Mouse (Mus musculus): ENCODE measurements around the gene Wscd2. TPM values are rescaled to one million over a fixed set of nuclear protein-coding genes. Genes with fewer than 3 reads are reported as not detected.

Gene Wscd2
- total RNA-seq, 2 experiments from 2014 or later: 4.4 to 8.5 TPM

DNA sequence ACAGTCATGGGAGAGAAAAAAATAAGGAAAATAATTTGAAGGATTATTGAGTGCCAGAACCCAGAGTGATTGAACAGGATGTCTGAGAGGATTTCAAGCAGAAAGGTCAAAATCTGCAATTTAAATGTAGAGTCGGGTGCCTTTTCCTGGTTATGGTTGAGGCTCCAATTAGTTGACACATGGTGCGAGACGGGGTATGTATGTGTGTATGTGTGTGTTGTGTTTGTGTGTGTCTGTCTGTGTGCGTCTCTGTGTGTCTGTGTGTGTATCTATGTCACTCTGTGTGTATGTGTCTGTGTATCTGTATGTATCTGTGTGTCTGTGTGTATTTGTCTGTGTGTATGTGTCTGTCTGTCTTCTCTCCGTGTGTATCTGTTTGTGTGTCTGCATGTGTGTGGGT lies 11.1 kb upstream of the Wscd2 start:
- no peak for DNase-seq (ENCODE audit: low spot score in 2 of 2)

GRCm38 (mm10) chr5:113480451-113480850 lies 9.7 kb upstream of the Wscd2 start:
- no peak for DNase-seq (ENCODE audit: low spot score in 2 of 2)

DNA sequence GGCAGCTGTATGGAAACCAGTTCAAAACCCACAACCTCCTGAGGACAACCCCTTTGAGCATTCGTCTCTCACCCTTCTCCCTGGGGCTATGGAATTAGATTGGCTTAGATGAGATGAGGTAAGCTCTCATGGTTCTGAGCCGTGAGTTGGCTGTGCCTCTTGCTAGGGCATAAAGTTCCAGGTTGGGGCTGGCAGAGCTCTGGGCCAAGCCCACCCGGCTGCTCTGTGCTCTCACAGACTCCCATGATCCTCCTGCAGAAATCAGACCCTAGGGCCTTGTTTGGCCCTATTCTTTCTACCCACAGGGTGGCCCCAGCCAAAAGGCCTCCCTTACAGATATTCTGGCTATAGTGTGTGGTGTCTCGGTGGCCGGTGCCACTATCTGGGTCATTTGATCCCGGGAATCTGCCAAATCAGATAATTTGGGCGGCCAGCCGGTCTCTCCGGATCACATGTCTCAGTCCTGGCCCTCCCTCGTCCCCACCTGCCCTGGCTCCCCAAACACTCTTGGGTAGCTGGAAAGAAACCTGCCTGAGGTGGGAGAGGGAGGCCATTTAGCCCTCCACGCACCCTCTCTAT lies 4.5 kb upstream of the Wscd2 start:
- DNase-seq (ENCODE audit: low spot score in 2 of 2): no peak

DNA sequence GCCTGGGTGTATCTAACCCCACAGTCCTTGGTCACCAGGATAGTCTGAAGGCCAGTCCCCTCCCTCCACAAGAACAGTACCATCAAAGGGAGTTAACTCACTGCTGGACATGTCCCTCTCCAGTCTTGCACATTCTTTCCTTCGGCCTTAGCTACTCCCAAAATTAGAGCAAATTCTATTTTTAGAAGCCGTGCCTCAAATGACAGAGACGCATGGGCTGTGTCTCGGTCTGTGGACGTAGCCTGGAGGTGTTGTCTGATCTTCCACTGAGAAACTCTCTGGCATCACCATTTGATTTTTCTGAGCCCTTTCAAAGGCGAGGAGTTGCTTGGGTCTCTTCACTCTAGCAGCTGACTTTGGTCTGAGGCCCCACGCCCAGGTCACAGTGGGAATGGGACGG lies 2.3 kb upstream of the Wscd2 start:
- no peak for DNase-seq (ENCODE audit: low spot score in 2 of 2)

DNA sequence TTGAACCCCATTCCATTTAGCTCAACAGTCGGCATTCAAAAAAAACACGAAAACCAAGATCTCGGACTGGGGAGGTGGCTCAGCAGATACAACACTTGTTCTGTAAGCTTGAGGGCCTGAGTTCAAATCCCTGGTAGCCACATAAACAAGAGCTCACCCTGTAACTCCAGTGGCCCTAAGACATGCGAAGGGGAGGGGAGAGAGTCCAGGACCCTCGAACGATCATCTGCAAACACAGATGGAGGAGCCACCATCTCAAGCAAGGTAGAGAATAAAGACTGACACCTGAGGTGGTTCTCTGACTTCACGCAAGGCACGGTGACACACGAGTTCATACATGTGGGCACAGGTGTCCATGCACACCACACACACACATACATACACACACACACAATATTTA lies 516 bp upstream of the Wscd2 start:
- no peak for DNase-seq (ENCODE audit: low spot score in 2 of 2)

DNA sequence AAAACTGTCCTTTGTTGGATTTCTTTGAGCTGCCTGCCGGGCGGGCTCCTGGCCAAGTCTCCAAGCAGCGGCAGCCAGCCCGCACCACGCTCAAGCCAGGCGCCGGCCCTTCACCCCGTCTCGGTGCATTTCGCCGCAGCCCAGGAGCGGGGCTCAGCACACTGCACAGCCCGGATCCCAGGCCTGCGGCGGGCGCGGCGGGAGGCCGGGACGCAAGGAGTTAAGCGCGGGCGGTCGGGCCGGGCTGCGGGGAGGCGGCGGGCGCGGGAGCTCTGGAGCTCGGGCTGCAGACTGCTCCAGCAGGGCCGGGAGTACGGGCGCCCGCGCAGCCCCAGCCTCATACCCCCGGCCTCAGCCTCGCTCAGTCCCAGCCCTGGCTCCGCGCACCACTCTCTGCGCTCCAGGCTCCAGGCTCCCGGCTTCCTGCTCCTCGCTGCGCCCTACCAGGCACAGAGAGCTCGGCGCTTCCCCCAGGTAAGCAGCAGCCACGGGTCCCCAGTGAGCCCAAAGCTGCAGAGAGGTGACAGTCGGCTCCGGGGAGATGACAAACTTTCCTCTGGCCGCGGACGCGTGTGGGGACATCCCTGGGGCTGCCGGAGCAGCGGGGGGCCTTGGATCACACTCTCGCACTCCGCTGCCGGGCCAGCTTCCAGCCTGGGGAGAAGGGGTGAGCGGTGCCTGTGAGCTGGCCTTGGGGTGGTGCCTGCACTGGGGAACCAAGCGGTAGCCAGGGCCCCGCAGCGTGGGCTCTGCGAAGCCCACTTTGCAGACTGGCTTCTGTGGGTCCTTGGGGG lies 531 bp downstream of the Wscd2 start:
- DNase-seq (ENCODE audit: low spot score in 2 of 2): peak; percentile 4 to 38

- DNase-seq (ENCODE audit: low spot score in 2 of 2): no peak
Measured at GRCm38 (mm10) chr5:113491552-113491951, 1.4 kb downstream of the Wscd2 start.

GRCm38 (mm10) chr5:113491988-113492387 lies 1.9 kb downstream of the Wscd2 start:
- DNase-seq (ENCODE audit: low spot score in 2 of 2): no peak

- no peak for DNase-seq (ENCODE audit: low spot score in 2 of 2)
Measured at GRCm38 (mm10) chr5:113492417-113493035, 2.4 kb downstream of the Wscd2 start.

DNA sequence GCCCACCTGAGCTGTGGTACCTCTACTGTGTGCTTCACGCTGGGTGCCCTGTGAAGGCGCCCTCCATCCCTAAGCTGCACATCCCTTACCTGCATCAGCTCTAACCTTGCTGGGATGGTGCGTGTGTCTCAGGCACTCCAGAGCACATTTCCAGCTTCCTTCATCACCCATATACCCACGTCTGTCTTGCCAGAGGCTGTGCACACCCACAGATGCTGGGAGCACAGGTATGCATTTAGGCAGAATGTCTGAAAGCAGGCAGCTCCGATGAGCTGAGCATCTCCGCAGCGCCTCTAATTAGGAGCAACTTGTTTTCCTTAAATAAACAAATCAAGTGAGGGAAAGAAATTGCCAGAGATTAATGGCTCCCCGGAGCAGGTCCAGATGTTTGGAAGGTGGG lies 3.9 kb downstream of the Wscd2 start:
- DNase-seq (ENCODE audit: low spot score in 2 of 2): no peak

GRCm38 (mm10) chr5:113496926-113497325 lies 6.8 kb downstream of the Wscd2 start:
- no peak for DNase-seq (ENCODE audit: low spot score in 2 of 2)

DNA sequence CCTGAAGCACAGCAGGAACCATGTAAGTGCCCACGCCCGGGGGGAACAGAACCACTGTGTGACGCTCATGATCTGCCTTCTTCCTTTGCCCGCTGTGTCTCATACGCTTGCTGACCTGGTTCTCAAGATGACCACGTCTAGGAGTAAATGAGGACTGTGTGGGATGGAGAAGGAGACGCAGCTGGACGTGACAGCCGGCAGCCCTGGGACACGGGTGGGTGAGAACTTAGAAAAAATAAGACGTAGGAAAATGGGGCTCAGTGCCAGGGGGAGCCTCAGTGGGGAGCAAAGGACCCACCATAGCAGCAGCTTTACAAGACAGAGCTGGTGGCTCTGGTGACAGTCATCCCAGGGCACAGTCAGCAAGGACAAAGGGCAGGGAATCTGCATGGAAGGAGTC lies 9.3 kb downstream of the Wscd2 start:
- no peak for DNase-seq (ENCODE audit: low spot score in 2 of 2)

DNA sequence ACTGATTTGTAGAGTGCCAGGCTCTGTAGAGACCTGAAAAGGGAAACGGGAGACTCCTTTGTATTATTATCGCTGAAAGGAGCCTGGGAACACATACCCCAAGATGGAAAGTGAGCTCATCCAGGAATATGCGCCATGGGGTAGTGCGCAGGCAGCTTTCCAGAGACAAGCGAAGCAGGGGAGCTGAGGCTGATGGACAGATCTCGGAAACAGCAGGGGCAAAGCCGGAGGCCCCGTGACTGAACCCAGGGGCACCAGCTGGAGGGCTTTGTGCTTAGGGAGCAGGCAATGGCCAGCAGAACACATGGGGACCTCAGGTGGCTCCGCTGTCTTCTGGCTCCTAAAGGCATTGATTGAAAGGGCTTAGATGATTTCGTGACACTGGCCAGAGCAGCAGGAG lies 13.1 kb downstream of the Wscd2 start:
- DNase-seq (ENCODE audit: low spot score in 2 of 2): no peak

GRCm38 (mm10) chr5:113504654-113505053 lies 14.5 kb downstream of the Wscd2 start:
- DNase-seq (ENCODE audit: low spot score in 2 of 2): no peak

DNA sequence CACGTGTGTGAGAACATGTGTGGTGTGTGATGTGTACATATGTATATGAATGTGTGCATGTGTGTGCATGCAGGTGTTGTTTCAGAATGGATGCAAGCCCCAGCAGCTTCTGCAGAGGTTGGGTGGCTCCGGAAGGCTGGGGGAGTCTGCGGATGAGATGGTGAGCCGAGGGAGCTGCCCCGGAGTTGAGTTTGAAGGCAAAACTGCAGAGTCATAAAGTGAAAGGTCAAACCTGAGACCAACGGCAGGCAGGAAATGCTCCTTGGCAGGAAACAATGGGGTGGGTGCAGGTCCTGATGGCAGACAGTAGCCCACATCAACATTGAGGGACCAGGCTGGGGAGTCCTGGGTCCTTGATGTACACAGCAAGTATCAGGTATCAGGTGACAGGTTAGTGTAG lies 15.9 kb downstream of the Wscd2 start:
- DNase-seq (ENCODE audit: low spot score in 2 of 2): no peak

DNA sequence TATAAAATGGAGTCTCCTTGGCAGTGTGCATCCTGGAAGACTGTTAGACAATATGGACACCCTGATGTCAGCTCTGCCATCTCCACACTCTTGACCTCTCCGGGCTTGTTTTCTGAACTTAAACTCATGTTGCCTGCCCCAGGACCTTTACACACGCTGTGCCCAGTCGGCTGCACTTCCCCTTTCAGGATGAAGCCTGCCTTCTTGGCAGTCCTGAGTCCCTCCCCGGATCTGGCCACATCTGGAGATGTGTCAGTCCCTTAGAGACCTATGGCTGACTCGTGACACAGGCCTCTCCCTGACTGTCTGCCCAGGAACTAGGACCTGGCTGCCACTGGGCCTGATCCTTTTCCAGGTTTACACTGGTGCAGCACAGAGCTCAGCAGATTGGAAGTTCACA lies 16.6 kb downstream of the Wscd2 start:
- DNase-seq (ENCODE audit: low spot score in 2 of 2): no peak

DNA sequence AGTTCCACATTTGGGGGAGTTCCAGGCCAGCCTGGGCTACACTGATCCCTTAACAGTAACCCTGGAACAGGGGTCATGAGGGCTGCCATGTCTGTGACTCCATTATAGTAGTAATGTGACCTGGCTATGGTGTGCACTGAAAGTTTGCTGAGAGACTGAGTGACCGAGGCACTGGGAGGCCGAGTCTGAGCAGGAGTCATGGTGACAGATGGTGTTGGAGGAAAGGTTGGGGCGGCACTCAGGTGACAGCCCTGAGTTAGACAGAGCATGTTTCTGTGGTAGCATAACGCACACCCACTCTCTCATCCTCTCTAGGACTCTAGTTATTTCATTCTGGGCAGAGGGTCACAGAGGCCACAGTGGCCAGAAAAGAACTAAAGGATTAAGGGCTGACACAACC lies 19.0 kb downstream of the Wscd2 start:
- no peak for DNase-seq (ENCODE audit: low spot score in 2 of 2)

- no peak for DNase-seq (ENCODE audit: low spot score in 2 of 2)
Measured at GRCm38 (mm10) chr5:113513640-113514039, 23.5 kb downstream of the Wscd2 start.

- no peak for DNase-seq (ENCODE audit: low spot score in 2 of 2)
Measured at GRCm38 (mm10) chr5:113514062-113514461, 23.9 kb downstream of the Wscd2 start.

GRCm38 (mm10) chr5:113516119-113516872 lies 26.2 kb downstream of the Wscd2 start:
- no peak for DNase-seq (ENCODE audit: low spot score in 2 of 2)

GRCm38 (mm10) chr5:113516873-113517336 lies 26.8 kb downstream of the Wscd2 start:
- no peak for DNase-seq (ENCODE audit: low spot score in 2 of 2)

DNA sequence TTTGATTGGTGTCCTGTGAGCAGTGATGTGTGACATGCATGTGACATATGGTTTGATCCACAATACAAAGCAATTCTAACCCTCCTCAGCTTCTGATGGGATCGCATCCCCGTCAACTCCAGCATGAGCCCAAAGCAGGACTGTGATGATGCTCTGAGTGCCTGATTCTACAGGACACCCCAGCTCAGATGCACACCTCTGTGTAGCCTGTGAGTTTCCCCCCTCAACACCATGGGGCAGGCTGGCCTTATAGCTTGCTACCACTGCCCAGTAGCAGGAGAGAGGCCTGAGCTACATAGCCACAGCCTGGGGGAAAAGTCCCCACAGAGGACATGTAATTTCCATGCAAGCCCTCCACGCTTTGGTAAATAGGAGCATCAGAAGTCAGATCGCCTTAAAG lies 27.3 kb downstream of the Wscd2 start:
- no peak for DNase-seq (ENCODE audit: low spot score in 2 of 2)
